Mouse (Mus musculus) C2C12 (cell line): ENCODE measurements around the gene Acot13.

ENCODE experiments used
- CTCF ChIP-seq: IDR thresholded peaks from one replicate; pipeline ENCODE4 v1.5.1; 2011; ENCODE audit not compliant: control insufficient read depth, insufficient read depth, insufficient read length
- MAX ChIP-seq: IDR thresholded peaks from one replicate; pipeline ENCODE4 v1.6.1; 2011; ENCODE audit warnings: mild to moderate bottlenecking, control low read depth
- MYOG ChIP-seq: IDR thresholded peaks from one replicate; pipeline ENCODE4 v1.6.1; 2011; ENCODE audit not compliant: control insufficient read depth, insufficient read length; ENCODE audit errors: extremely low read depth

DNA sequence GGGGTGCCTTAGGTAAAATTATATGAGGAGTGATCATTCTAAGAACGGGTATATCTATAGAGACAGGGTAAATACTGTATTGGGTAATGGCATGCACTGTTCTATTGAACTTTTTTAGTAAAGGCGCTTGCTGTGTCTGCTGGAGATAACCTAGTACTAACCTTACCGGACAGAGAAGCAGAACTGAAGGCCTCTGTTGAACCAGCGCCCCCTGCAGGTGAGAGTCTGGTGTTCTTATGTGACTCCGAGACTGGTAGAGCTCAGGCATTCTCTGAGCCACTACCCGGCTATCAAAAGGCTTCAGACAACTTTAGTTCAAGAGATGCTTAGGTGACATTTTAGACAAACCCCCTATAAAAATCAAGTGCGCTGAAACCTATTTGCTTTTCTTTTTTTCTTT is 31.2 kb upstream of the Acot13 start:
- TF ChIP-seq CTCF = peak; percentile 3
- TF ChIP-seq MAX = no peak
- TF ChIP-seq MYOG = no peak
